Mouse (Mus musculus): ENCODE measurements around the gene Yod1. TPM values are rescaled to one million over a fixed set of nuclear protein-coding genes. Genes with fewer than 3 reads are reported as not detected.

Gene Yod1
- polyA plus RNA-seq, 2 experiments from 2014 or later = 19.3 to 20.3 TPM

- ATAC-seq = no peak
Observed at GRCm38 (mm10) chr1:130770487-130770886, 53.4 kb downstream of the Yod1 start.

- no peak for ATAC-seq
Observed at GRCm38 (mm10) chr1:130770981-130771494, 53.9 kb downstream of the Yod1 start.

Other genes with a start within 250 kb of the Yod1 start
- gene Zp3r, start 87.7 kb upstream of the Yod1 start, polyA plus RNA-seq (2017; shearing (Covaris generic)) = not detected
- gene C4bp, start 55.7 kb upstream of the Yod1 start, polyA plus RNA-seq (2017; shearing (Covaris generic)) = not detected
- not detected for gene Gm29427, start 1.5 kb upstream of the Yod1 start, polyA plus RNA-seq (2017; shearing (Covaris generic))
- gene Pfkfb2, start 11.9 kb downstream of the Yod1 start, polyA plus RNA-seq (2017; shearing (Covaris generic)) = 1 to 10 TPM; 2.7 to 3.9 TPM
- gene AA986860, start 14.6 kb downstream of the Yod1 start, polyA plus RNA-seq (2017; shearing (Covaris generic)) = under 1 TPM; 0.25 to 0.34 TPM
- gene Fcamr, start 83.6 kb downstream of the Yod1 start, polyA plus RNA-seq (2017; shearing (Covaris generic)) = not detected
- gene Pigr, start 109.4 kb downstream of the Yod1 start, polyA plus RNA-seq (2017; shearing (Covaris generic)) = under 1 TPM in 1 of 2 experiments, not detected in 1; 0.19 TPM
- gene Fcmr, start 148.3 kb downstream of the Yod1 start, polyA plus RNA-seq (2017; shearing (Covaris generic)) = 1 to 10 TPM in 1 of 2 experiments, under 1 TPM in 1; 0.56 to 6.0 TPM
- gene Il24, start 170.1 kb downstream of the Yod1 start, polyA plus RNA-seq (2017; shearing (Covaris generic)) = not detected
- not detected for gene Il20, start 194.1 kb downstream of the Yod1 start, polyA plus RNA-seq (2017; shearing (Covaris generic))
- gene Il19, start 222.8 kb downstream of the Yod1 start, polyA plus RNA-seq (2017; shearing (Covaris generic)) = not detected